Mouse (Mus musculus): Measurements from ENCODE around the gene Scgb2b19.
"Not testable (repeated sequence)": the region's sequence is repeated elsewhere in the genome, so short reads cannot be mapped to it uniquely, and the experiment has no call there.

The Scgb2b19 gene

DNA sequence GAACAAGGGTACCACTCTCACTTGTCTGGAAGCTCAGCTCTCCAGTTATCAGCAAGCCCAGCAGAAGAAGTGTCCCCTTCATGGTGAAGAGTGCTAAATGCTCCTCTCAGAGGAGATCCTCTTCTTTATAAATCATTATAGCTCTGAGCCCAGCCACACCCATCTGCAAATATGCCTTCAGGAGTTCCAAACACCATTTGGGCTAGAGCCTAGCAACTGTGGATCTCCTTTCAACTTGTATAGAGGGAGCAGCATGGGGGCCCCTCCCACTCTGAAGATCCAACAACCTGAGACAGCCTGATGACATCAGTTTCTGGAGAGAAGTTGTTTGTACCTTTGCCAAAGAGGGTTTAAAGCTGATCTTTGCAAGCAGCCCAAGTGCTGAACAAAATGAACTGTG is at the start of gene Scgb2b19:
Gene Scgb2b19 (minus strand): TSS at position 101 of the 400 bp plus-strand sequence.
- not testable (repeated sequence) for DNase-seq

DNA sequence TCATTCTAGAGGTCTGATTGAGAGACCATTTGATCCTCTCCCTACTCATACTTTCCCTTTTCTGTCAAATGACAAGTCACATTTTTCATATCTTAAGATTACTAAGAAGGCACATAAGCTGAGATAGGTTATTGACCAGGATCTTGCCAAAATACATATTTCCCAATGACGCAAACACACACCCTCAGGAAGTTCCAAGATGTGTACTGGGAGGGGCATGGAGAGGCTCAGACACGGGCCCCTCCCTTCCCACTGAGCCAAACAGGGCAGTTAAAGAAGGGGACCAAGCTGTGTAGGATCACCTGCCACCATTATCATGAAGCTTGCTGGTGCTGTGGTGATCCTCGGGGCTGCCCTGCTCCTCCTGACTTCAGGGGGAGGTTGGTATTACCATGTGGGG is 6.9 kb upstream of the Scgb2b19 start, which contains the start of gene Scgb1b19:
Gene Scgb1b19 (plus strand): TSS at position 301 of the 400 bp plus-strand sequence.
- DNase-seq = not testable (repeated sequence)

Measured in lung, postnatal 4 days (tissue).